Mouse (Mus musculus) intestine, embryonic 14.5 days (tissue): ENCODE data around the gene Krtap4-2. TPM values are rescaled to one million over a fixed set of nuclear protein-coding genes. Genes with fewer than 3 reads are reported as not detected.
"Not testable (repeated sequence)": the region's sequence is repeated elsewhere in the genome, so short reads cannot be mapped to it uniquely, and the experiment has no call there.

ENCODE experiments used
- ATAC-seq: fragments of 200-750 bp; cut with Nextera tagmentation; replicated peaks from 2 replicates; pipeline ENCODE4 v1.8.0; 2017; ENCODE audit warnings: low read depth, moderate number of reproducible peaks, moderate TSS enrichment, moderate library complexity; ENCODE audit not compliant: low FRiP score, low TSS enrichment
- DNase-seq: peaks from one replicate; pipeline ENCODE4 v3.0.0-alpha.2; 2018; ENCODE audit warnings: low spot score
- H3K27ac ChIP-seq: fragments of 300-500 bp; sonication (generic); 2 replicates; pipeline ENCODE4 v1.5.1; 2014; ENCODE audit warnings: low read depth, mild to moderate bottlenecking, control low read depth
- H3K27me3 ChIP-seq: fragments of 300-500 bp; sonication (generic); replicated peaks from 2 replicates; pipeline ENCODE4 v1.6.1; 2014; ENCODE audit warnings: low read length, control low read depth; ENCODE audit not compliant: control insufficient read depth, insufficient read depth
- H3K36me3 ChIP-seq: fragments of 300-500 bp; sonication (generic); 2 replicates; pipeline ENCODE4 v1.6.1; 2014; ENCODE audit warnings: low read length, control low read depth; ENCODE audit not compliant: control insufficient read depth, insufficient read depth
- H3K4me1 ChIP-seq: fragments of 300-500 bp; sonication (generic); replicated peaks from 2 replicates; pipeline ENCODE4 v1.6.1; 2014; ENCODE audit warnings: low read length, control low read depth, mixed read lengths; ENCODE audit not compliant: control insufficient read depth, insufficient read depth
- H3K4me2 ChIP-seq: fragments of 300-500 bp; sonication (generic); 2 replicates; pipeline ENCODE4 v1.6.1; 2014; ENCODE audit warnings: low read length
- H3K4me3 ChIP-seq: fragments of 300-500 bp; sonication (generic); 2 replicates; pipeline ENCODE4 v1.5.1; 2014; ENCODE audit warnings: low read depth, low read length, control low read depth, mixed read lengths
- H3K9ac ChIP-seq: fragments of 300-500 bp; sonication (generic); 2 replicates; pipeline ENCODE4 v1.6.1; 2014; ENCODE audit warnings: mild to moderate bottlenecking, low read length
- H3K9me3 ChIP-seq: fragments of 300-500 bp; sonication (generic); 2 replicates; pipeline ENCODE4 v1.6.1; 2016; ENCODE audit warnings: low read length, control low read depth; ENCODE audit not compliant: control insufficient read depth
- WGBS: fragments of 180-500 bp; shearing (Covaris S2); extraction: QIAGEN DNeasy Blood & Tissue Kit; methylation state at CpG from one replicate; pipeline ENCODE4 v1.1.7; 2014; 5-methylcytosine and 5-hydroxymethylcytosine counted together
- polyA plus RNA-seq: library from polyadenylated mRNA; unstranded; fragments of >200 nt; fragmentation: Nextera tagmentation; extraction: Ambion mirVana; gene quantifications from 2 replicates; pipeline ENCODE4 v1.2.1, GENCODE M21; 2014

The Krtap4-2 gene
- polyA plus RNA-seq, 1 experiment from 2014 or later, result not detected

DNA sequence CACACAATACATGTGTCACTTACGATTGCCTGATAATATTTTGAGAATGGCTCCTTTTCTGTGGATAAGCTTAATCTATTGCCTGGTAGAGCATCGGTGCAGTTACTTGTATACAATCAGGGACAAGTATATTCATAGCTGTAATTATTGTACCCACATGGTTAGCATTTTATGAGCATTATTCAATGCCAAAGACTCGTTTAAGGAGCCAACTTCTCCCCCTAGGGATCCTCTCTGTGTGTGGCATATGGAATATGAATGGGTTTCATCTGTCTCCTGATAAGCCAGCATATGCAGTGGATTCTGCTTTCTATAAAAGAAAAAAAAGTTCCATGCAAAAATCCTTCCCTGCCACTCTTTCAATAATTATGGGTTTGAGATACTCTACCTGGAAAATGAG lies 9.5 kb upstream of the Krtap4-2 start:
- H3K27ac ChIP-seq, result no peak overlapping the region
- no peaks in the 10 kb centered on the region for H3K4me1 ChIP-seq
- 74% methylated on average over 3 of the region's 3 CpGs for WGBS
- H3K9me3 ChIP-seq, result no peaks in the 10 kb centered on the region
- no peaks in the 10 kb centered on the region for H3K27me3 ChIP-seq
- no peaks in the 10 kb centered on the region for H3K36me3 ChIP-seq
- no peak overlapping the region for H3K9ac ChIP-seq
- no peak overlapping the region for H3K4me2 ChIP-seq
- H3K4me3 ChIP-seq, result no peak overlapping the region
- ATAC-seq, result no peak
- no peak for DNase-seq

DNA sequence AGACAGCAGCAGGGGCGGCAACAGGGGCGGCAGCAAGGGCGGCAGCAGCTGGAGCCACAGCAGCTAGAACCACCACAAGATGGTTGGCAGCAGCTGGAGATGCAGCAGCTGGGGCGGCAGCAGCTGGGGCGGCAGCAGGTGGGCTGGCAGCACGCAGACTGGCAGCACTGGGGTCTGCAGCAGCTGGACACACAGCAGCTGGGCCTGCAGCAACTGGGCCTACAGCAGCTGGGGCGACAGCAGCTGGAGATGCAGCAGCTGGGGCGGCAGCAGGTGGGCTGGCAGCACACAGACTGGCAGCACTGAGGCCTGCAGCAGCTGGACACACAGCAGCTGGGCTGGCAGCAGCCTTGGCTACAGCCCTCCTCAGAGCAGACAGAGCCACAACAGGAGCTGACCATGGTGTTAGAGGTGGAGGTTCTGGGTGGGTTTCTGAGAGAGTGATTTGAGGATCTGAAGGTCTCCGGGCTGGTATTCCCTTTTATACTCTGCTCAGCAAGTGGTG lies 8.8 kb upstream of the Krtap4-2 start, which contains the start of gene Krtap4-7:
Gene Krtap4-7 (minus strand): TSS at position 455 of the 505 bp plus-strand sequence.
- not testable (repeated sequence) for H3K4me1 ChIP-seq, H3K9me3 ChIP-seq, H3K27ac ChIP-seq, H3K27me3 ChIP-seq, H3K4me2 ChIP-seq, H3K36me3 ChIP-seq, DNase-seq, ATAC-seq, H3K9ac ChIP-seq, H3K4me3 ChIP-seq
- 77% methylated on average over 9 of the region's 9 CpGs for WGBS

GRCm38 (mm10) chr11:99640926-99641325 lies 6.0 kb upstream of the Krtap4-2 start:
- Histone ChIP-seq H3K27ac (no peak overlapping the region), H3K36me3 (no peaks in the 10 kb centered on the region), H3K4me1 (no peaks in the 10 kb centered on the region), H3K4me3 (no peak overlapping the region), H3K4me2 (no peak overlapping the region), H3K27me3 (no peaks in the 10 kb centered on the region), H3K9ac (no peak overlapping the region), H3K9me3 (no peaks in the 10 kb centered on the region)
- no peak for DNase-seq
- no peak for ATAC-seq
- 23% methylated on average over 1 of the region's 1 CpGs for WGBS

GRCm38 (mm10) chr11:99637086-99637485 lies 2.2 kb upstream of the Krtap4-2 start:
- H3K4me1 ChIP-seq, result no peaks in the 10 kb centered on the region
- H3K4me2 ChIP-seq, result no peak overlapping the region
- no peaks in the 10 kb centered on the region for H3K27me3 ChIP-seq
- no peaks in the 10 kb centered on the region for H3K36me3 ChIP-seq
- no peak overlapping the region for H3K4me3 ChIP-seq
- no peak overlapping the region for H3K27ac ChIP-seq
- no peaks in the 10 kb centered on the region for H3K9me3 ChIP-seq
- H3K9ac ChIP-seq, result no peak overlapping the region
- WGBS, result 88% methylated on average over 1 of the region's 1 CpGs
- ATAC-seq (no peak), DNase-seq (no peak)

DNA sequence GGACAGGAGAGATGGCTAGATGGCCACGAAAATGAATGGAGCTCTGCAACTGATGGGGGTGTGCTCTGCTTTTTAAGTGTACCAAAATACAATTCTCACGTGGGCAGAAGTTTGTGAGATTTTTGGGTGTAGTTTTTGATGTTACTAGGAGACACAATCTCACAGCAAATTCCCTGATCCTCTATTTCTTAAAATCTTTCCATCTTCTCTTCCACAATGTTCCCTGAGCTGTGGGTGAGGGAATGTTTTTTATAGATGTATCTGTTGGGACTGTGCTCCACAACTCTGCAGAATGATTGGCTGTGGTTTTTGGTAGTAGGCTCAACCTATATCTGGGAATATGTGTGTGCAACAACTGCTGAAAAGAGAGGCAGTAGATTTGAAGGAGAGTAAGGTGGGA lies 1.6 kb downstream of the Krtap4-2 start:
- Histone ChIP-seq H3K4me1 (no peaks in the 10 kb centered on the region), H3K4me2 (no peak overlapping the region), H3K27ac (no peak overlapping the region), H3K27me3 (no peaks in the 10 kb centered on the region), H3K9me3 (no peaks in the 10 kb centered on the region), H3K4me3 (no peak overlapping the region), H3K9ac (no peak overlapping the region), H3K36me3 (no peaks in the 10 kb centered on the region)
- WGBS, result 71% methylated on average over 2 of the region's 2 CpGs
- no peak for DNase-seq
- ATAC-seq, result no peak

DNA sequence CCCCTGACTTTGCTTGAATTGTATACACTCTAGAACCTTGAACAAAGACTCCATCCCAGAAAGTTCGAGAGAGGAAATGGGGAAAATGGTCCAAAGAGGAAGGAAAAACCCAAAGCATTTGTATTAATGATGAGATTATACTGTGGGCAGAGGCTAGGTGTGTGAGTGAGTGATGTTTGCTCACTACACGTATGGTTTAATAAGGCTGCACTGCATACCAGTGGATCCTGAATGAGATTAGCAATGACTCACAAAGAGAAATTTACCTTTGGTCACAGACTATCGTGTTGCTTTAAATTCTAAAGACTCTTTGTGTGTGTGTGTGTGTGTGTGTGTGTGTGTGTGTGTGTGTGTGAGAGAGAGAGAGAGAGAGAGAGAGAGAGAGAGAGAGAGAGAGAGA lies 4.0 kb downstream of the Krtap4-2 start:
- Histone ChIP-seq H3K27me3 (no peaks in the 10 kb centered on the region), H3K36me3 (no peaks in the 10 kb centered on the region), H3K4me3 (no peak overlapping the region), H3K4me2 (no peak overlapping the region), H3K4me1 (no peaks in the 10 kb centered on the region), H3K9ac (no peak overlapping the region), H3K9me3 (no peaks in the 10 kb centered on the region), H3K27ac (no peak overlapping the region)
- DNase-seq (no peak), ATAC-seq (no peak)
- WGBS, result 57% methylated on average over 3 of the region's 3 CpGs

DNA sequence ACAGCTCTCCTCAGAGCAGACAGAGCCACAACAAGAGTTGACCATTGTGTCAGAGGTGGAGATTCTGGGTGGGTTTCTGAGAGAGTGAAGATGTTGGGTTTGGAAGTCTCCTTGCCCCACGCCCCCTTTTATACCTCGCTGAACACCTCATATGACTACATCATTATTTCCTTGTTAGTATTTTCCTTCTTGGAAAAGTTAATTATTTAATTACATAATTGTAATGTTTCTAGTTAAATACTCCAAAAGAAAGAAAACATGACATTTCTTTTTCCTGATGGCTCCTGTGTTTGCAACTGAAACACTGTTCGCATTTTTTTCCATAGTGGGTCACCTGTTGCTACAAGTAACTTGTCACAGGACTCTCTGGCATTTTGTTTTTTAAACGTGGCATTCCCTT lies 6.7 kb downstream of the Krtap4-2 start, which contains the start of gene Krtap4-1:
Gene Krtap4-1 (minus strand): TSS at position 101 of the 400 bp plus-strand sequence.
- no peaks in the 10 kb centered on the region for H3K27me3 ChIP-seq
- ATAC-seq, result no peak
- H3K27ac ChIP-seq, result no peak within 1 kb of the TSS
- no peaks in the 10 kb centered on the region for H3K9me3 ChIP-seq
- DNase-seq, result no peak
- no peaks in the 10 kb centered on the region for H3K36me3 ChIP-seq
- 81% methylated on average over 4 of the region's 4 CpGs for WGBS
- H3K9ac ChIP-seq, result no peak within 1 kb of the TSS
- H3K4me3 ChIP-seq, result no peak within 1 kb of the TSS
- H3K4me2 ChIP-seq, result no peak within 1 kb of the TSS
- no peaks in the 10 kb centered on the region for H3K4me1 ChIP-seq

DNA sequence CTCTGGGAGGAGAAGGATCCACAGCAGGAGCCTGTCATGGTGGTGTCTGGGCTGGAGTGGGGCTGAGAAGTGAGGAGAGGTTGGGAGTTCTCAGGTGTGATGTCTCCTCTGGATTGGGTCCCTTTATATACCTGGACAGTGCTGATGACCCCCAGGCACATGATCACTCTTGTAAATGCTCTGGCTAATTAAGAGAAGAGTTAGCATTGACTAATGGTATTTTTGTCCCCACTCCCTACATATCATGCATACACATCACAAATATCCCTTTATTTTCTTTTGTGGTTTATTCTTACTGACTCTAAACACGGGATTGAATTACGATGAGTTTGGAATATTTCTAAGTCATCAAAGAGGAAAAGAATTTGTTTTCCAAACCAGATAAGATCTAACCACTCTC lies 14.5 kb downstream of the Krtap4-2 start, which contains the start of gene Gm11562:
Gene Gm11562 (minus strand): TSS at position 101 of the 400 bp plus-strand sequence.
- WGBS, result 77% methylated on average over 2 of the region's 2 CpGs

DNA sequence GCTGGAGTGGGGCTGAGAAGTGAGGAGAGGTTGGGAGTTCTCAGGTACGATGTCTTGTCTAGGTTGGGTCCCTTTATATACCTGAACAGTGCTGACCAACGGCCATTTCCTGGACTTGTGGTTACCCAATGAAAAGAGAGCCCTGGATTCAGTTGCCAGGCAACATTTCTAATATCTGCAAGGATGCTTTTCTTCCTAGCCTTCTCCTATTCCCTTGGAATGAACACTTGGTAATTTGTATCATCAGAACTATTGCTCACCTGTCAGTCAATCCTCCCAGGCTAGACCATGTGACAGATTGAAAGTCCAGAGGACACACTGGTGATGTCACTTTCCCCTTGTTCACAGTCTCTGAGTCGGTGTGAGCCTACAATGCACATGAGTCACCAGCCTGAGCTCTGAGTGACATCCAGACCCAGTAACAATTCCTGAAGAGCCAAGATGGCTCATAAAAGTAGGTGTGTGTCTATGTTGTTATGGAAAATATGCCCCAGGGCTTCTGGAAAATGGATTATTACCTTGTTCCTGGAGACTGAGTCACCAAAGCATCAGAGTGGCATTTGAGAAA lies 20.0 kb downstream of the Krtap4-2 start, which contains the start of gene Krtap2-4:
Gene Krtap2-4 (minus strand): TSS at position 51 of the 568 bp plus-strand sequence.
- Histone ChIP-seq H3K27ac (no peak within 1 kb of the TSS), H3K27me3 (no peaks in the 10 kb centered on the region), H3K9ac (no peak within 1 kb of the TSS), H3K4me2 (no peak within 1 kb of the TSS), H3K4me3 (no peak within 1 kb of the TSS), H3K36me3 (no peaks in the 10 kb centered on the region), H3K9me3 (no peaks in the 10 kb centered on the region), H3K4me1 (no peaks in the 10 kb centered on the region)
- DNase-seq (no peak), ATAC-seq (no peak)
- WGBS, result 72% methylated on average over 3 of the region's 3 CpGs

More for the DNA sequence above, 14.5 kb downstream of the Krtap4-2 start, which contains the start of gene Gm11562:
- H3K4me3 ChIP-seq, result no peak within 1 kb of the TSS
- no peak within 1 kb of the TSS for H3K27ac ChIP-seq
- no peak for DNase-seq
- no peak within 1 kb of the TSS for H3K9ac ChIP-seq
- no peaks in the 10 kb centered on the region for H3K36me3 ChIP-seq
- H3K9me3 ChIP-seq, result no peaks in the 10 kb centered on the region
- ATAC-seq, result no peak
- no peaks in the 10 kb centered on the region for H3K27me3 ChIP-seq
- no peaks in the 10 kb centered on the region for H3K4me1 ChIP-seq
- H3K4me2 ChIP-seq, result no peak within 1 kb of the TSS
